Mouse (Mus musculus) heart, embryonic 13.5 days (tissue): ENCODE results near the gene Nxph1. TPM values are rescaled to one million over a fixed set of nuclear protein-coding genes. Genes with fewer than 3 reads are reported as not detected.

Source experiments
- ATAC-seq: fragments of 200-750 bp; cut with Nextera tagmentation; 2 replicates; pipeline ENCODE4 v1.8.0; 2017; ENCODE audit warnings: moderate TSS enrichment; ENCODE audit not compliant: insufficient number of reproducible peaks, low FRiP score, low TSS enrichment; ENCODE audit errors: extremely low read depth
- H3K27ac ChIP-seq: fragments of 300-500 bp; sonication (generic); replicated peaks from 2 replicates; pipeline ENCODE4 v1.5.1; 2015; ENCODE audit warnings: moderate library complexity, mild to moderate bottlenecking, inconsistent platforms
- H3K27me3 ChIP-seq: fragments of 300-500 bp; sonication (generic); replicated peaks from 2 replicates; pipeline ENCODE4 v1.6.1; 2015; ENCODE audit warnings: mild to moderate bottlenecking, inconsistent platforms
- H3K36me3 ChIP-seq: fragments of 300-500 bp; sonication (generic); 2 replicates; pipeline ENCODE4 v1.6.1; 2015; ENCODE audit warnings: mild to moderate bottlenecking, inconsistent platforms
- H3K4me1 ChIP-seq: fragments of 300-500 bp; sonication (generic); 2 replicates; pipeline ENCODE4 v1.6.1; 2015; ENCODE audit warnings: inconsistent platforms
- H3K4me2 ChIP-seq: fragments of 300-500 bp; sonication (generic); 2 replicates; pipeline ENCODE4 v1.6.1; 2015; ENCODE audit warnings: inconsistent platforms, mild to moderate bottlenecking, moderate library complexity
- H3K4me3 ChIP-seq: fragments of 300-500 bp; sonication (generic); 2 replicates; pipeline ENCODE4 v1.5.1; 2015; ENCODE audit warnings: moderate library complexity, mild to moderate bottlenecking, inconsistent platforms
- H3K9ac ChIP-seq: fragments of 300-500 bp; sonication (generic); 2 replicates; pipeline ENCODE4 v1.6.1; 2015; ENCODE audit warnings: inconsistent platforms, mild to moderate bottlenecking, moderate library complexity
- H3K9me3 ChIP-seq: fragments of 300-500 bp; sonication (generic); 2 replicates; pipeline ENCODE4 v1.6.1; 2016; ENCODE audit warnings: inconsistent platforms
- WGBS: fragments of 180-500 bp; shearing (Covaris S2); methylation state at CpG from one replicate; pipeline ENCODE4 v1.1.7; 2015; ENCODE audit warnings: mixed read lengths; 5-methylcytosine and 5-hydroxymethylcytosine counted together
- polyA plus RNA-seq: library from polyadenylated mRNA; unstranded; fragments of >200 nt; fragmentation: Nextera tagmentation; extraction: Ambion mirVana; gene quantifications from 2 replicates; pipeline ENCODE4 v1.2.1, GENCODE M21; 2015

Nxph1 gene
- polyA plus RNA-seq: 0.09 and 0.15 TPM in 2 replicates

DNA sequence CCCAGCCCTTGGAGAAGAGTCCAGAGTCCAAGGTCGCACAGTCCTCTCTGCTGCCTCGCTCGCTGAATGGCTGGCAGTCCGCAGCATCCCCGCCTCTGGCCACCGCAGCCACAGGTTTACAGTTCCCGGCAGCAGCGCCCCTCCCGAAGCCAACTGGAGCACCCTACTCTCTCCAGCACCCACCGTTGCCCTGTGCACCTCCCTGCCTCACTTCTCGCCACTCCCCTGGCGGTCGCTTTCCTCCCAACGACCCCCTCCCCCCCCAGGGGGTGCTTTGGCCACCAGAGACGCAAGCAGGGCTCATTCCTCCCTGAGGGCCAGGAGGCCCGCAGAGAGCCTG is at the start of gene Nxph1:
Gene Nxph1, plus strand, starts transcription at position 301 of the 340 bp plus-strand sequence.
- peaks cover 30% of the 10 kb centered on the region for H3K4me1 ChIP-seq
- ATAC-seq: no peak
- no peaks in the 10 kb centered on the region for H3K36me3 ChIP-seq
- peaks cover 71% of the 10 kb centered on the region for H3K27me3 ChIP-seq
- peak within 1 kb of the TSS; percentile 67 for H3K4me2 ChIP-seq
- peak within 1 kb of the TSS; percentile 37 for H3K4me3 ChIP-seq
- no peak within 1 kb of the TSS for H3K9ac ChIP-seq
- H3K27ac ChIP-seq: no peak within 1 kb of the TSS
- H3K9me3 ChIP-seq: no peaks in the 10 kb centered on the region
- WGBS: 3% methylated on average over 16 of the region's 16 CpGs

DNA sequence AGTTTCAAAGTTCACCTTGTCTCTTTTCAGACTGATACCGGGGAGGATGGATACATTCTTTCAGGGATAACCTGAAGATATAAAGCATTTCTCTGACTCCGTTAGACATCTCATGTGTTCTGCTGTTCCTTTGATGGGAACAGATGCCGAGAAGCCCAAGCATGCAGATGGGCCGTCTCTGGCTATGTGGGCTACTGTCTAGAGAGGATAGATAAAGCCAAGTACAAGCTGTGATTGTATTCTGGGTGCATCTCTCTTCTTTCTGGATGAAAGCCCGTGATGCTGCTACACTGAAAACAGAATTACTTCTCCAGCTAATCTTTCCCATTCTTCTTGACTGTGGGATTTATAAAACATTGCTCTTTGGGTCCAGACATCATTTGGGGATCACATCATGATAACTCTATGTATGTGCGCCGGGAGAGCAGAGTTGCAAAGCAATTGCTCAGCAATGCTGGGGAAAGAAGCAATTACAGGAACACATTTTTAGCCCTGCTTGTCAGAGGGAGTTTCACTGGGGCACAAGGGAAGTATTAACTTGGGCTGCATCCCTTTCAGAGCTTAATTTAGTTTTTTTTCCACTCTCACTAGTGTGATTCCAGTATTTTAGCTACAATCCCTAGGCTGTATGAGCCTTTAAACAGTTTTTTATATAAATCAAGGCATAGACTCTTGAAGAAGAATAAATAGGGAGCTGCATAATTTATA is 48.1 kb upstream of the Nxph1 start:
- Histone ChIP-seq H3K9ac (no peak overlapping the region), H3K36me3 (no peaks in the 10 kb centered on the region), H3K4me2 (no peak overlapping the region), H3K4me1 (no peaks in the 10 kb centered on the region), H3K27ac (no peak overlapping the region), H3K9me3 (no peaks in the 10 kb centered on the region), H3K4me3 (no peak overlapping the region), H3K27me3 (no peaks in the 10 kb centered on the region)
- WGBS: 69% methylated on average over 7 of the region's 7 CpGs
- ATAC-seq: no peak

DNA sequence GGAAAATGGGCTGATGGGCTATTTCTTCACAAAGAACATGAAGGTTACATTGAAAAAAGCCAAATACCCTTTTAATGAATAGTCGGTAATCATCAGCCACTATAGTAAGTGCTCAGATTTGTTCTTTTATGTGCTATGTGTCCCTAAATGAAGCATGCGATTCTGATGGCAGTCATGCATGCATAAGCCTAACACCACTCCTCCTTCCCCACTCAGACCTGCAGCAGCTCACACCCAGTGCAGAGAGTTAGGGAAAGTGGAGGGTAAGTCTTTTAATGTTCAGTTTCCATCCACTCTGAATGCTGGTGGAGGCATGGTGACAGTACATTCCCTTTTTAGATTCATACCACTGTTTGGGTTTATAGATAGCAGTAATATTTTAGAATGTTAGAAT is 47.5 kb upstream of the Nxph1 start:
- Histone ChIP-seq H3K4me1 (no peaks in the 10 kb centered on the region), H3K27ac (no peak overlapping the region), H3K27me3 (no peaks in the 10 kb centered on the region), H3K4me2 (no peak overlapping the region), H3K9ac (no peak overlapping the region), H3K9me3 (no peaks in the 10 kb centered on the region), H3K4me3 (no peak overlapping the region), H3K36me3 (no peaks in the 10 kb centered on the region)
- no peak for ATAC-seq
- WGBS: 68% methylated on average over 2 of the region's 2 CpGs

DNA sequence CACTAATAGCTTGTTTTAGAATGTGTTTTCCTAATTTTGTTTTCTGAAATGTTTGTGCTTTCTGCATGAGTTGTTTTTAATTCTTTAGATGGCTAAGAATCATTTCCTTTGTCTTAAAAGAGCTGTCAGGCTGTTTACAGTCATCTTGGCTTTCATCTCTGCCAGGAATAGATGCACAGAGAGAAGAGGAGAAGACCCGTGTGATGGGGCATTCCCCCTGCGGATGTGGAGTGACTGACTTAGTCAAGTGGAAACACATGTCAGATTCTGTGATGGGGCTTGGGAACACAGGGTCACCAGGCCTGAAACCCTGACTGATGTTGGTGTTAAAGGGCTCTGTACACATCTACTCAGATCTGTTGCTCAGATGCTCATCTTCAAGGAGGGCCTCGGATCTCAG is 40.3 kb upstream of the Nxph1 start:
- H3K27ac ChIP-seq: no peak overlapping the region
- no peak overlapping the region for H3K9ac ChIP-seq
- H3K36me3 ChIP-seq: no peaks in the 10 kb centered on the region
- no peak overlapping the region for H3K4me3 ChIP-seq
- 67% methylated on average over 3 of the region's 3 CpGs for WGBS
- no peaks in the 10 kb centered on the region for H3K4me1 ChIP-seq
- no peaks in the 10 kb centered on the region for H3K9me3 ChIP-seq
- H3K27me3 ChIP-seq: no peaks in the 10 kb centered on the region
- ATAC-seq: no peak
- H3K4me2 ChIP-seq: no peak overlapping the region

DNA sequence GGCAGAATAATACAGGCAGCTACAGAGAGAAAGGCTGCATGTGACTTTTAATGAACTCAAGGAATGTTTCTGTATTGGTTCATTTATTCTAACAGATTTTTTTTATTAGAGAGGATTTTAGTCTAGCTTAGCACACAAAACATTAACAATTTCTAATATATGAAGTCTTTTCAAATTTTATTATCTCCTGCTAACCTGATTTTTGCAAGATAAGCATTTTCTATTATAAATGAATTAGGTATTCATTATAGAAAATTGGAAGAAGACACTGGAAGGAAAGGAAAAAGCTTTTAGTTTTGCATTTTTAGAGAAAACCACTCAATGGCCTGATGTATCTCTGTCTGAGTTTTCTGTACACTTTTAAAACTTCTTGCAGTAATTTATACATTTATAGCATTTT is 34.8 kb upstream of the Nxph1 start:
- Histone ChIP-seq H3K27ac (no peak overlapping the region), H3K4me2 (no peak overlapping the region), H3K9me3 (no peaks in the 10 kb centered on the region), H3K4me3 (no peak overlapping the region), H3K4me1 (no peaks in the 10 kb centered on the region), H3K9ac (no peak overlapping the region), H3K36me3 (no peaks in the 10 kb centered on the region), H3K27me3 (no peaks in the 10 kb centered on the region)
- no peak for ATAC-seq

GRCm38 (mm10) chr6:8914682-8915081 is 33.5 kb upstream of the Nxph1 start:
- Histone ChIP-seq H3K4me1 (no peaks in the 10 kb centered on the region), H3K9me3 (no peaks in the 10 kb centered on the region), H3K27ac (no peak overlapping the region), H3K4me3 (no peak overlapping the region), H3K36me3 (no peaks in the 10 kb centered on the region), H3K27me3 (no peaks in the 10 kb centered on the region), H3K9ac (no peak overlapping the region), H3K4me2 (no peak overlapping the region)
- 61% methylated on average over 3 of the region's 3 CpGs for WGBS
- ATAC-seq: no peak

DNA sequence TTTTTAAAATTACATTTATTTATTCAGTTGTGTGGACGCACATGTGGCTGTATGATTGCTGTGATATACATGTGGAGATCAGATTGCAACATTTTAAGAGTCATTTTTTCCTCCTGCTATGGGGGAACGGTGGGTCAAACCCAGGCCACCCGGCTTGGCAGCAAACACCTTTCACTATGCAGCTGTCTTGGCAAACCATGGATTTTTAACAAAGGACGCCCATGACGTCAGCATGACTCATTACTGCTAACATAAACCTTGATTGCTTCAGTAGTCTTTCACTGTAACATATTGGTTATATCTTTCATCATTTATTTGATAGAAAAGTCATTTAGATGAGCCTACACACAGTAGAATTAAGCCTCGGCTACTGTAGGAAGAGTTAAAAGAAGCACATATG is 23.8 kb upstream of the Nxph1 start:
- Histone ChIP-seq H3K9me3 (no peaks in the 10 kb centered on the region), H3K27me3 (no peaks in the 10 kb centered on the region), H3K9ac (no peak overlapping the region), H3K4me1 (no peaks in the 10 kb centered on the region), H3K4me3 (no peak overlapping the region), H3K4me2 (no peak overlapping the region), H3K36me3 (no peaks in the 10 kb centered on the region), H3K27ac (no peak overlapping the region)
- 58% methylated on average over 6 of the region's 6 CpGs for WGBS
- ATAC-seq: no peak

- WGBS: 41% methylated on average over 5 of the region's 5 CpGs
- no peak overlapping the region for H3K9ac ChIP-seq
- no peak for ATAC-seq
- H3K4me2 ChIP-seq: no peak overlapping the region
- H3K27ac ChIP-seq: no peak overlapping the region
- H3K4me3 ChIP-seq: no peak overlapping the region
- H3K27me3 ChIP-seq: no peaks in the 10 kb centered on the region
- H3K4me1 ChIP-seq: no peaks in the 10 kb centered on the region
- no peaks in the 10 kb centered on the region for H3K36me3 ChIP-seq
- no peaks in the 10 kb centered on the region for H3K9me3 ChIP-seq
These were observed 13.0 kb upstream of the Nxph1 start for GRCm38 (mm10) chr6:8935241-8935640.

GRCm38 (mm10) chr6:8935705-8936104 is 12.5 kb upstream of the Nxph1 start:
- Histone ChIP-seq H3K4me3 (no peak overlapping the region), H3K4me2 (no peak overlapping the region), H3K9me3 (no peaks in the 10 kb centered on the region), H3K36me3 (no peaks in the 10 kb centered on the region), H3K27ac (no peak overlapping the region), H3K4me1 (no peaks in the 10 kb centered on the region), H3K27me3 (no peaks in the 10 kb centered on the region), H3K9ac (no peak overlapping the region)
- no peak for ATAC-seq
- WGBS: 18% methylated on average over 5 of the region's 5 CpGs

DNA sequence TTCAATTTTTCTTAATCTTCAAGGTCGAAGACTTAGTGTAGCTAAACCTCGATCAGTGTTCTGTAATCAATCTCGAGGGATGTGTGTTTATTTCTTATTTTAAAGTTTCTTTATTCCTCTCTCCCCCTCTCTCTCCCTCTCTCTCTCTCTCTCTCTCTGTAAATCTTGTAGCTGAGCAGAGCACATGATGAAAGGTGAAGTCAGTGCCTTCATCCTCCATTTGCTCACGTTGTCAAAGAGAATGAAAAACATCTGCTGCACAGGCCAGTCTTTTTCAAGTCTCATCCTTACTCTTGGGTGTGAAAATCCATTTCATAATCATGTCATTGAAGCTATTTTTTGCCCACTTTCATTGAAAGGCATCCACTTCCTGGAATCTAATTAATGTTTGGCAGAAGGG is 12.1 kb upstream of the Nxph1 start:
- no peak overlapping the region for H3K4me2 ChIP-seq
- no peak overlapping the region for H3K4me3 ChIP-seq
- ATAC-seq: no peak
- no peaks in the 10 kb centered on the region for H3K27me3 ChIP-seq
- no peaks in the 10 kb centered on the region for H3K9me3 ChIP-seq
- no peaks in the 10 kb centered on the region for H3K36me3 ChIP-seq
- no peaks in the 10 kb centered on the region for H3K4me1 ChIP-seq
- WGBS: 11% methylated on average over 4 of the region's 4 CpGs
- no peak overlapping the region for H3K9ac ChIP-seq
- no peak overlapping the region for H3K27ac ChIP-seq

- Histone ChIP-seq H3K4me3 (peak overlapping the region; percentile 37), H3K4me2 (peak overlapping the region; percentile 67), H3K27ac (no peak overlapping the region), H3K9me3 (no peaks in the 10 kb centered on the region), H3K4me1 (peaks cover 30% of the 10 kb centered on the region), H3K36me3 (no peaks in the 10 kb centered on the region), H3K9ac (no peak overlapping the region), H3K27me3 (peaks cover 76% of the 10 kb centered on the region)
- WGBS: under 1% methylated on average over 68 of the region's 68 CpGs
- no peak for ATAC-seq
These were observed 510 bp downstream of the Nxph1 start for GRCm38 (mm10) chr6:8948471-8949411.
